ENCODE assay signal across 8 mouse cellular contexts in genomic region chr7:99468283-99469132, GRCm38 (mm10). TPM values are rescaled to one million over a fixed set of nuclear protein-coding genes. Genes with fewer than 3 reads are reported as not detected.
A peak's percentile ranks its signal among the peaks of the same experiment; 100 is the strongest.
DNase-seq lines count a peak whose midpoint lies in the region; ATAC-seq and TF ChIP-seq lines count a peak whose summit lies in the region.

No protein-coding gene starts in this region.

- peak overlapping the region; percentile 51 for H3K4me3 ChIP-seq in cortical plate, adult 2 months (ENCODE audit: insufficient read depth, low read length)
- H3K4me3 ChIP-seq in intestine, embryonic 15.5 days (replicated peaks): peak overlapping the region; percentile 54
- peak overlapping the region; percentile 62 for H3K4me3 ChIP-seq in limb, embryonic 13.5 days
- peak overlapping the region; percentile 50 for H3K4me3 ChIP-seq in midbrain, embryonic 12.5 days

- WGBS in intestine, embryonic 15.5 days: under 1% methylated on average over 142 of the region's 145 CpGs
- under 1% methylated on average over 132 of the region's 145 CpGs for whole genome bisulfite sequencing in limb, embryonic 13.5 days
- 2% methylated on average over 91 of the region's 145 CpGs for WGBS in midbrain, embryonic 12.5 days

- peak; percentile 71 to 79 for DNase-seq in adrenal gland, adult (ENCODE audit: inconsistent age in 2 of 2, low spot score in 1 of 2)
- DNase-seq in gastrocnemius, postnatal 36 days: peak; percentile 36 to 39
- DNase-seq in right cerebral cortex, postnatal 4 days: peak; percentile 77
- peak; percentile 80 for DNase-seq in yolk sac, embryonic 10.5 days (ENCODE audit: low spot score)

- H3K27me3 ChIP-seq in intestine, embryonic 15.5 days (replicated peaks): no peaks in the 10 kb centered on the region; the same call in 1 of the 2 replicates
- H3K27me3 ChIP-seq in limb, embryonic 13.5 days: no peaks in the 10 kb centered on the region
- peaks cover 39% of the 10 kb centered on the region for H3K27me3 ChIP-seq in midbrain, embryonic 12.5 days

- intact Hi-C loops in gastrocnemius, postnatal 36 days (cut with DNase I): no loop called here

- peak; percentile 86 for ATAC-seq in intestine, embryonic 15.5 days
- ATAC-seq in limb, embryonic 13.5 days (ENCODE audit: low FRiP score, low read depth): peak; percentile 85
- ATAC-seq in midbrain, embryonic 12.5 days (ENCODE audit: low FRiP score, low read depth): peak; percentile 60

- 0 out of 2 replicates have a peak, but pooled peaks cover 4% of the 10 kb centered on the region for H3K36me3 ChIP-seq in intestine, embryonic 15.5 days
- peaks cover 22% of the 10 kb centered on the region for H3K36me3 ChIP-seq in limb, embryonic 13.5 days
- H3K36me3 ChIP-seq in midbrain, embryonic 12.5 days: peaks cover 23% of the 10 kb centered on the region

- H3K27ac ChIP-seq in cortical plate, adult 2 months (ENCODE audit: insufficient read depth, low read length): peak overlapping the region; percentile 73
- peak overlapping the region; percentile 90 for H3K27ac ChIP-seq in intestine, embryonic 15.5 days
- peak overlapping the region; percentile 91 for H3K27ac ChIP-seq in limb, embryonic 13.5 days
- H3K27ac ChIP-seq in midbrain, embryonic 12.5 days (replicated peaks): peak overlapping the region; percentile 87

- peak overlapping the region; percentile 70 for H3K9ac ChIP-seq in intestine, embryonic 15.5 days
- H3K9ac ChIP-seq in limb, embryonic 13.5 days: peak overlapping the region; percentile 88
- H3K9ac ChIP-seq in midbrain, embryonic 12.5 days (replicated peaks): peak overlapping the region; percentile 60

- peak overlapping the region; percentile 86 for H3K4me2 ChIP-seq in intestine, embryonic 15.5 days (replicated peaks)
- H3K4me2 ChIP-seq in limb, embryonic 13.5 days (replicated peaks): peak overlapping the region; percentile 82
- H3K4me2 ChIP-seq in midbrain, embryonic 12.5 days (replicated peaks): peak overlapping the region; percentile 71

- TF ChIP-seq CTCF in cortical plate, adult 2 months (IDR thresholded peaks at IDR 0.05; ENCODE audit: extremely low read depth, insufficient read depth, low read length): no peak

- TF ChIP-seq POLR2A in cortical plate, adult 2 months (IDR thresholded peaks at IDR 0.05; ENCODE audit: extremely low read depth, insufficient read depth, low read length): no peak

- peaks cover 17% of the 10 kb centered on the region for H3K4me1 ChIP-seq in cortical plate, adult 2 months (ENCODE audit: control insufficient read depth, insufficient read depth, low read length)
- peaks cover 27% of the 10 kb centered on the region for H3K4me1 ChIP-seq in intestine, embryonic 15.5 days (replicated peaks)
- peaks cover 34% of the 10 kb centered on the region for H3K4me1 ChIP-seq in limb, embryonic 13.5 days
- H3K4me1 ChIP-seq in midbrain, embryonic 12.5 days: peaks cover 40% of the 10 kb centered on the region

- no peaks in the 10 kb centered on the region for H3K9me3 ChIP-seq in intestine, embryonic 15.5 days
- no peaks in the 10 kb centered on the region for H3K9me3 ChIP-seq in limb, embryonic 13.5 days
- H3K9me3 ChIP-seq in midbrain, embryonic 12.5 days: no peaks in the 10 kb centered on the region

RNA-seq across cellular contexts. Expression of gene Klhl35, which starts 2.7 kb away (rescaled TPM):
- polyA plus RNA-seq in cortical plate, adult 2 months (2012; rRNA removed): 2.2 and 3.5 TPM in 2 replicates
- not detected for total RNA-seq in gastrocnemius, postnatal 36 days (2021)
- polyA plus RNA-seq in intestine, embryonic 15.5 days (2015; fragmentation: Nextera tagmentation; extraction: Ambion mirVana): 0.49 and 0.62 TPM in 2 replicates
- polyA plus RNA-seq in limb, embryonic 13.5 days (2015; fragmentation: Nextera tagmentation; extraction: Ambion mirVana): 0.84 and 0.87 TPM in 2 replicates
- polyA plus RNA-seq in midbrain, embryonic 12.5 days (2016; fragmentation: Nextera tagmentation; extraction: Ambion mirVana): 37.4 and 38.1 TPM in 2 replicates

RNA-seq across cellular contexts. Expression of gene Rps3, which starts 15.0 kb away (rescaled TPM):
- 530 and 542 TPM in 2 replicates for polyA plus RNA-seq in cortical plate, adult 2 months (2012; rRNA removed)
- total RNA-seq in gastrocnemius, postnatal 36 days (2021): 100 to 1,000 TPM; 210 to 242 TPM
- 810 and 875 TPM in 2 replicates for polyA plus RNA-seq in intestine, embryonic 15.5 days (2015; fragmentation: Nextera tagmentation; extraction: Ambion mirVana)
- 767 and 820 TPM in 2 replicates for polyA plus RNA-seq in limb, embryonic 13.5 days (2015; fragmentation: Nextera tagmentation; extraction: Ambion mirVana)
- 555 and 561 TPM in 2 replicates for polyA plus RNA-seq in midbrain, embryonic 12.5 days (2016; fragmentation: Nextera tagmentation; extraction: Ambion mirVana)

Comparison
In these comparisons a context has a peak if more than half of its experiments do, and no peak if none do; other contexts are left out.
1. Peak in every context shown above with its lines: DNase-seq, ATAC-seq, H3K4me3 ChIP-seq and H3K27ac ChIP-seq.